Mouse (Mus musculus) fibroblast of lung, adult 2 months (primary cell): ENCODE measurements around the gene Tpm4.
A peak's percentile ranks its signal among the peaks of the same experiment; 100 is the strongest.
"Not testable (repeated sequence)": the region's sequence is repeated elsewhere in the genome, so short reads cannot be mapped to it uniquely, and the experiment has no call there.

ENCODE experiments used
- DNase-seq: peaks from one replicate; pipeline ENCODE4 v3.0.0-alpha.2; 2011; ENCODE audit warnings: low read depth

The Tpm4 gene

DNA sequence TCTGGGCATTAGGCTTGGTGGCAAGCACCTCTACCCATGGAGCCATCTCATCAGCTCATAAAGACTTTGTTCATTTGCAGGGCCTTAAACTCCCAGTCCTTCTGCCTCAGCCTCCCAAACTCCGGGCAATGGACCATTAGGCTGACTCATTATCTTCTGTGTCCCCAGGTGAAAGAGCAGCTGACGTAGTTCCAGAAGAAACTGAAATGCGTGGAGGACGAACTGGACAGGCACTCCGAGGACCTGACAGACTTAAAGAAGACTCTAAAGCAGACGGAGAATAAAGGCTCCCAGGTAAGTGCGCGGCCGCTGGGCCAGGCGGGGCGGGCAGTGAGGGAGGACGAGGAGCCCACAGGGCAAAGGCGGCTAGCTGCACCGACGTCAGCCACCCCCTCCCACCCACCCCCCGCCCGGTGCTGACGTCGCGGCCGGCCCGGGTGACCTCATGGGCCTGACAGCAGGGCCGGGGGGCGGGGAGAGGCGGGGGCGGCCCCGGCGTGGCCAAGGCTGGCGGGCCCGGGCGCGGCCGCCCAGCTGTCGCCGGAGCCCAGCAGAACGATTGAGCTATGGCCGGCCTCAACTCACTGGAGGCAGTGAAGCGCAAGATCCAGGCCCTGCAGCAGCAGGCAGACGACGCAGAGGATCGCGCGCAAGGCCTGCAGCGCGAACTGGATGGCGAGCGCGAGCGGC is at the start of gene Tpm4:
Tpm4 (plus strand) TSS at position 220 of the 690 bp plus-strand sequence.
- DNase-seq, result no peak

DNA sequence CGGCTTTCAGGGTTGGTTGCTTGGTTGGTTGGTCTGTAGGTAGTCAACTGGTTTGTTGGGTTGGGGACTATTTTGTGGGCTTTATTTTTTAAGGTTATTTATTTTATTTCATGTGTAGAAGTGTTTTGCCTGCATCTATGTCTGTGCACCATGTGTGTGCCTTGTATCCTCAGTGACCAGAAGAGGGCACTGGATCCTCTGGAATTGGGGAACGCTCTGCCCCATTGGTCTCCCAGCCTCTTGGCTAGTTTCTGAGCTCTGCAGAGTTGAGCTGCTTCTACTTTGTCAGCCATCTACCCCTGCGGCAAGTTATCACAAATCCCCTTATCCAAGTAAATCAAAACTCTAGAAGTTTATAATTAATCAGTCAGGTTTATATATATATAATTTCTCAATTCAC is 47.2 kb upstream of the Tpm4 start:
- DNase-seq, result not testable (repeated sequence)

DNA sequence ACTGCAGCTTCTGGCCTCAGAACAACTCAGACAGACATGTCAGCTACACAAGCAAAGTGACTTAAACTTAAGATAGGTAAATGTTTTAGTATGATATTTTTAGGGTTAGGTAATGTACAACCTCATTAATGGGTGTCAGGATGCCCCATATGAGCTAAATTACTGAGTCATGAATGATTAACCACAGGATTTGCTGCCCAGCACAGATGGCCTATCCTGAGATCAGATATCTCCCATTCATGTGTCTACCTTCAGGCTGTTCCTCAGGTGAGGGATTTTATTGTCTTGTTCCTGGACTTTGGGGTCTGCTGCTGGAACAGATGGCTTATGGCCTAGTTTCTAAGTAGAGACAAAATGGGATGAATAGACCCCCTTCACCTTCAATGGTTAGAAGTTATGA is 38.1 kb upstream of the Tpm4 start:
- DNase-seq, result not testable (repeated sequence)

DNA sequence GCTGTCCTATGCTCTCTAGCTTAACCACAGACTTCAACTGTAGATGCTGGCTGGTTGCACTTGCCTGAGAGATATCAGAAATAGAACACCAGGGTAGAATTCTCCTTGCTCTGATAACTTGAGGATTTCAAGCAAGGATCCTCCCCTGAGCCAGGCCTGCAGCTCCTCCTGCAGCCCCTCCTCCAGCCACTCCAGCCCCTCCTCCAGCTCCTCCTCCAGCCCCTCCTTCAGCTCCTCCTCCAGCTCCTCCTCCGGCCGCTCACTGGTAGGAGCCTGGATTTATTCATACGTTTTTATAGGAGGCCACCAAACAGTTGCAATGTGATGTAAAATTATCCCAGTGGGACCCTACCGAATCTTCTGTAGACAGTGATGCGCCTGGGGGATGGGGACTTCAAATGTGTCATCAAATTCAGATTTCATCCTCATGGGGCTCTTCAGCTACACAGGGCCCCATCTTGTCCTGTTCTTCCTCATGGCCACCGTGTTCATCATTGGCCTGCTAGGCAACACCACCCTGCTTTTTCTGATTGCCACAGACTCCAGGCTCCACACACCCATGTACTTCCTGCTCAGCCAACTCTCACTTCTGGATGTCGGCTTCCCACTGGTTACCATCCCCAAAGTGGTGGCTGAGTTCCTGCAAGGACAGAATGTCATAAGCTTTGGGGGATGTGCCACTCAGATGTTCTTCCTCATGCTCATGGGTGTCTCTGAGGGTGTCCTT is 35.2 kb upstream of the Tpm4 start:
- not testable (repeated sequence) for DNase-seq

DNA sequence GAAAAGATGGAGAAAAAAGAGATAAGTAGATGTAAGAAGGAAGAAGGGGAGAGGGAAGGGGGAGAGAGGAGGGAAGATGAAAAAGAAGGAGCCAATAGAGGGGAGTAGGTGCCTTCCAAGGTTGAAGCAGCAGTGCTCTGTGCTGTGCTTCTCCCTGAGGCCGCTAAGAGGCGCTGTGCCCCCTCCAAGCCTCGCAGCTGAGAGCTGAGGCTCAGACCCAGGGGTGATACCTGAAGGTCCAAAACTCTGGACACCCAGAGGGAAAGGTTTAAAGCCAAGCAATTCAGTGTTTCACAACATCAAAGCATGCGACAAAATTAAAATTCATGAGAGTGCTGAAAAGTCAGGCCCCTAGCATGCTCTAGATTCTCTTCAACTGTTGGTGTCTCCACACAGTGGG is 29.6 kb upstream of the Tpm4 start:
- no peak for DNase-seq

DNA sequence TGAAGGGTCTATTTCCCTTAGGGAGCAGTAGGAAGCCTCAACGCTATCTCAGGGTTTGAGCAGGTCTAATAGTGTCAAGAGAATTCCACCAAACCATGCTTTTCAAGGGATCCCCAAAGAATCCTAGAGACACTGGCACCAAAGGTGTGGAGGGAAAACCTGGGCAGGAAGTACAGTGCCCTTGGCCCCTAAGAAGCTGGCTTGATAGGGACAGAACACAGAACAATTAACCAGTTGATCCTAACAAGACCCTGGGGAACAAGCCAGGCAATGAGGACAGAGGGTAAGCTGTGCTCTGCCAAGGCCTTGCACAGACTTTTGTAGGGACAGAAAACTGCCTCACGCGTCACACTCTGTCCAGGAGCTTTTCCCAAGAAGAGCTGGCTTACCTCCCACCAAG is 28.0 kb upstream of the Tpm4 start, which contains the start of gene Olfr374:
Olfr374 (plus strand) TSS at position 301 of the 400 bp plus-strand sequence.
- no peak for DNase-seq

DNA sequence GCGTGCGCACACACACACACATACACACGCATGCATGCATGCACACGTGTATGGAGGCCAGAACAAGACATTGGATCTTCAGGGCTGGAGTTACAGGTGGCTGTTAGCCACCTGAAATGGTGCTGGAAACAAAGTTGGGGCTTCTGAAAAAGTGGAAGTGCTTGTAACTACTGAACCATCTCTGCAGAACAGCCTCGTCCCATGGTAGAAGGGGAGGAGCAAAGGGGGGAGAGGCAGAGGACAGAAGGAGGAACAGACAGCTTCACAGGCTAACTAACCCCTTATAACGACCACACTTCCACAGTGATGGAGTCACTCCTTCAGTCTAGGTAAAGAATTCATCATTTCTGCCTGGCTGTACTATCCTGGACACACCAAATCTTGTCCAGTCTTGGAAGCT is 23.9 kb upstream of the Tpm4 start:
- DNase-seq, result no peak

DNA sequence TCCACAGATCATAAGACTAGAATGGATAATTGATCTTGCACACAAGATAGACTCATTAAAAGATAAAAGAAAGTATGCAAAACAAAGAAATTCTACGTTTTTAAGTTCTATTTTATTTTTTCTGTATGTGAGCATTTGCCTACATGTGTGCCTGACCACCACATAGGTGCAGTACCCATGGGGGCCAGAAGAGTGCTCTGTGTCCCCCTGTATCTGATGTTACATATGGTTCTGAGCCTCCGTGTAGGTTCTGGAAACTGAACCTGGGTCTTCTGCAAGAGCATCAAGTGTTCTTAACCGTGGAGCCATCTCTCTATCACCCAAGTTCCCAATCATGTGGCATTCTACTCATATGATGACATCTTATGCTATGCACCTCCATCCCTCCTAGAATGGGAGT is 22.3 kb upstream of the Tpm4 start:
- DNase-seq, result no peak

DNA sequence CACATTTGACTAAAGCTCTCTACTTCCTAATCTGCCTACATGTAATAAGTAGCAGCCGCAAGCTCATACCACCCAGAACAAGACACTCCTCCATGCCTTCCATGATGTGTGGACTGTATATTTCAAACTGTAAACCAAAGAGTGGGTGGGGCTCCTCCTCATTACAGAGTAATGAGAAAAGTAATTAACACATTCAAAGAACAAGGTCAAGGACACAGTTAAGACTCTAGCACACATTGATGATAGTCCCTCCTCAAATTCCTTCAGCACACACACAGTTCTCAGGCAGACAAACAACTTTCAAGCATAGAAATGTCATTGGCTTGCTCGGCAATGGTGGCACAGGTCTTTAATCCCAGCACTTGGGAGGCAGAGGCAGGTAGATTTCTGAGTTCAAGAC is 19.6 kb upstream of the Tpm4 start:
- DNase-seq, result no peak

DNA sequence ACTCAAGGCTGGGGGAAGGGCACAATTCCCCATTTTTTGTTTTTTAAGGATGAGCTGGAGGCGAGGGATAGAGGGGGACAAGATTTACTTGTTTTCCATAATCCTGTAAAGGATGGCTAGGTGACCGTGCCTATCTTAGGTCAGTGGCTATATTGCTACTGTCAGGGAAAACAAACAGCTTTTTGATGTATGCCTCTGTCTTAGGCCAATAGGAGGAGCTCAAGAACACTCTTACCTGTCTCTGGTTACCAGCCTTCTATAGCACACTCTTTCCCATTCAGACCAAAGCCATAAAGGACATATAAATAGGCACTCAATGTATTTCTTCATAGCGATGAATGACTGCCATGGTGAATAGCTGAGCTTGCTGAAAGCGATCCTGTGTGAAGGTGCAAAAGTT is 16.2 kb upstream of the Tpm4 start:
- no peak for DNase-seq

DNA sequence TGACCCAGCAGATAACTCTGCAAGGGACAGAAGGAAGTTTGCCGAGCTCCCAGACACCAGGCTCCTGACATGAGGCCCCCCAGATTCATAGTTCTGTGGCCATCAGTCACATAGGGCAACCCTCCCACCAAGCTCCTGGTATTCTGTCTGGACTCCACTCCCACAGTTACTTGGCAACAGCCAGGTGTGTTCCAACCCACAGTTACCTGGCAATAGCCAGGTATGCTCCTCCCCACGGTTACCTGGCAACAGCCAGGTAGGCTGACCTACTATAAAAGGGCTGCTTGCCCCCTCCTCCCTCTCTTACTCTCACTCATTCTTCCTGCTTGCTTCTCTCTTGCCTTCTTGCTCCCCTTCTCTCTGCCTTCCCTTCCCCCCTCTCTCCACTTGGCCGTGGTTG is 13.3 kb upstream of the Tpm4 start:
- not testable (repeated sequence) for DNase-seq

DNA sequence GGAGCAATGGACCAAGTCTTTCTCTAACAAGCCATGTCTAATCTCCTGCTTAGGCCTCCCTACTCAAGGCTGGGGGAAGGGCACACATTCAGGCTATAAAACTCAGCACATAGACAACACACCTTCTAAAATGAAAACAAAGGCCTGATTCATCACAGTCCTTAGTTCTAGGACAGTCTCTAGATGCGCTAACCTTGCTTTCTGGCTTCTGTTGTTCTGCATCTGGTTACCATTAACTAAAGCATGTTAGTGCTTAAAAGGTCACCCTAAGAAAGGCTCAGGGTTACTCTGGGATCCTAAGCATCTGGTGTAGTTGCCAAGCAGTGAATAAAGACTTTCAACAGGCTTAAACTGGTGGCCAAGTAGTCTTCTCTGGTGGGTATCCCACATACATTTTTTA is 12.8 kb upstream of the Tpm4 start:
- DNase-seq, result no peak

DNA sequence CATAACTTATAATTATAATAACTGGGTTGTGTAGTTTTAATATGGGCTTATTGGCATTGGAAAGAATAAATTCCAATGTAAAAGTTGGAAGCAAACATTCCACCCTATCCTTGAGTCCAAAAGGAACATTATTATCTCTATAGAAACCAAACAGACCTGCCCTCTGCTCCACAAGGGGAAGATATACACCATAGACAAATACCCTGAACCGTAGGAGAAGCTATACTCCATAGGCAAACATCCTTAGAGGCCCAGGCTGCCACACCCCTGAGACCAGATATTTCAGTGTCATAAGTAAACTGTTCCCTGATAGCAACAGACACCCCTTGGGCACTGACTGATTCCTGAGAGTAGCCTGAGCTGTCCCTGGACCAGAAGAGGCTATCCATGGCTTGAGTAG is 6.9 kb upstream of the Tpm4 start:
- no peak for DNase-seq

DNA sequence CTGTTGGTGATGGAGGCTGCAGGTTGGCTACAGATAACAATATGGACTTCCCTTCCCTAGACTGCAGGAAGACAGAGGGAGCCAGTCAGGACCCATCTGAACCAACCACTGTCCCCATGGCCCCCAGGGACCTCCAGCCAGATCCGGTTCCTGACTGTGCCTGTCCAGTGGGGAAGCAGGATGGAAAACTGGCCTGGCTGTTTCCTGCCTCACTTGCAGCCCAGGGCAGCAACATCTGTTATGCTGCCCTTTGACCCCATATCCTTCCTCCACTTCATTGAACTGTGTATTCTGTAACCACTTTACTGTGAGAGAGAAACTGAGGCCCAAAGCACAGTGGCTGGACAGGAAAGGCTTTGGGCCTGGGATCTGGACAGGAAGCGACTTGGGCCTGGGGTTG is 3.5 kb upstream of the Tpm4 start:
- DNase-seq, result no peak

DNA sequence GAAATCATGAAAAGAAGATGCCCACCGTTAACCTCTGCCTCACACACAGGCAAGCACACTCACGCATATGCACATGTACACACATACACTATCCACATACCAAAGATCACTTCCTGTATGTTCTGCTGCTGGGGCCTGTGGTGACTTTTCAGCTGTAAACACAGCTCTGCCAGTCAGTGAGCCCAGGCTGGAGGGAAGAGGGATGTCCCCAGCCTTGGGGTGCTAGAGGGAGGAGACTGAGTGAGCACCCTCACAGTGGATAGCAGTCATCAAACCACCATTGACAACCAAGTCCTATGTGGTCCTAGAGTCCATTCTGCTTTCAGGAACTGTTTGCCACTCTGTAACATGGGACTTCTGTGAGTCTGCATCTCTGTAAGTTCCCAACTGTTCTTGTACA is 2.9 kb upstream of the Tpm4 start:
- no peak for DNase-seq

DNA sequence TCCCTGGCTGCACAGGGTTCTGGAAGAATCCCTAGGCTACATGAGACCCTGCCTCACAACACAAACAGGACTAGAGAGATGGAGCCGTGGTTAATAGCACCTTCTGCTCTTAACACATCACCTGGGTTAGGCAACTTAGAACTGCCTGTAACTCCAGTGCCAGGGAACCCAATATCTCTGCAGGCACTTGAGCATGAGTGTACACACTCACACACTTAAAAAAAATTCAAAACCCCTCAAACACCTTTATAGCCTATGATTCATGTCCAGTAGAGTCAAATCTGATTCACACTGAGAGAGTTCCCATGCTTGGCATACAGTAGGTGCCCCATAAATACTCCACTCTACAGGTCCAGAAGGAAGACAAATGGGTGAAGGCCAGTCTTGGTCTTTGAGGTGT is 2.4 kb upstream of the Tpm4 start:
- DNase-seq, result no peak

DNA sequence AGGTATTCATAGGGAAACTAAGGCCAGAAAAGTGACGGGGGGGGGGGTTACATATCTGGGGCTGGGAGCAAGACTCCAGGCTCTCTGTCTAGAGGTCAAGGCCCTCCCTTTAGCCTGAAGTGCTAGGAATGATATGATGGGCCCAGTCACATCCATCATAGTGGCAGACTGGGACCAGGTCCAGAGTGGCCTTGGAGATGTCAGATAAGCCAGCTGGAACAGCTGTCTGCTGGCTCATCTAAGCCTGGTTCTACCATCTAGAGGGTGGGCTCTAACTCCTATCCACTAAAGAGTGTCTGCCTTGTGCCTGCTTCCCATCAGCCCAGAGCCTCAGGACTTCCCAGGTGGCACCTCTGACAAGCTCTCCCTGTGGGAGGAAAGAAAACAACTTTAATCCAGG is 1.9 kb upstream of the Tpm4 start:
- DNase-seq, result no peak

DNA sequence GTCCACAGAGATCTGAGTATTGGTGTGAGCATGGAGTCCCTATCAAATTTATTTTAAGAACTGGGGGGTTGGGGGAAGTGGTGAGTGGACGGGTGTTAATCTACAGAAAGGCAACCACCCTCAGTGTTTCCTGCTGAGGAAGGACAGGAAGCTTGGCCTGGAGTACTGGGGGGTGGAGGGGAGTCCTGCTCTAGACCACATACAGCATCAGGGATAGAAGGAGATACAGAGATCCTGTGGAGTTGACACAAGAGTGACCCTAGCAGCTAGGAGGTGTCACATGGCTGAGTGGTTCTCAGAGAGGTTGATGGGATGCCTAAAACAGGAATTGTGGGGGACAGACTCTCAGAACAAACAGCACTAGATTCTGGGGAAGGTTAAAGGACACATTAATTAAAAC is 1.3 kb upstream of the Tpm4 start:
- DNase-seq, result no peak

DNA sequence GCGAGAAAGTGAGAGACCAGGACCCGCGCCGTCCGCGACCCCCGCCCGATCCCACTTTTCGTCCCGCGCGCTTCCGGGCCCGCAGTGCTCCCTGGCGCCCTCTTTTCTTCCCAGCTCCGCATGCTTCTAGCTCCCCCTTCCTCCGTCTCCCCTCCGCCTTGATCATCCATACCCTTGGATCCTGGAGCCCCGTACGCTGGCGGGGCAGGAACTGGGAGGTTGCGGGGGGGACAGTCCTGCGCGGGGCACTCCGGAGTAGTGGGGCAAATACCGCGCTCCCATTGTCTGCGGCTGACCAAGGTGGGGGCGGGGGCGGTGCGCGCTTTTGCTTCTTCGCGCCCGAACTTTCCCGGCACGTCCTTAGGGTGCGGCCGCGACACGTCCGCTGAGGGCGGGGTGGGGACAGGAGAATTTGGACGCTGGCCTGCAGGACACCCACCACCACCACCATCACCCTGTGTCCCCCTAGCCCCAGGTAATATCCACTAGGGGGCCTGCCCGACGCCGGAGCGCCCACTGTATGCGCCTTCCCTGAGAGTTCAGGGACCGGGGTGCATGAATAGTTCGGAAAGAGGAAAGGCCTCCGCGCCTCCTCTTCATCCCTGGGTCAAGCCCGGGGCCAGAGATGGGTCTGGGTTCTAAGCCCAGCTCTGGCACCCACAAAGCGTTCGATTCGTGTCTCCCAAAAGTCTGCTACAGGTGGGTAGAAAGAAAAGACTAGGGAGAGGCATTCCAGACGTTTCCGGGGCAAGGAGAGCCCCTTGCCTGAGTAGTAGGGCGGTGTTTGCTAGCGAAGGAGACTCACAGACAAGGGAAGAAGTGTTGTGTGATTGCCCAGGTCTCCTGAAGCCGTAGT is 899 bp downstream of the Tpm4 start:
- no peak for DNase-seq

DNA sequence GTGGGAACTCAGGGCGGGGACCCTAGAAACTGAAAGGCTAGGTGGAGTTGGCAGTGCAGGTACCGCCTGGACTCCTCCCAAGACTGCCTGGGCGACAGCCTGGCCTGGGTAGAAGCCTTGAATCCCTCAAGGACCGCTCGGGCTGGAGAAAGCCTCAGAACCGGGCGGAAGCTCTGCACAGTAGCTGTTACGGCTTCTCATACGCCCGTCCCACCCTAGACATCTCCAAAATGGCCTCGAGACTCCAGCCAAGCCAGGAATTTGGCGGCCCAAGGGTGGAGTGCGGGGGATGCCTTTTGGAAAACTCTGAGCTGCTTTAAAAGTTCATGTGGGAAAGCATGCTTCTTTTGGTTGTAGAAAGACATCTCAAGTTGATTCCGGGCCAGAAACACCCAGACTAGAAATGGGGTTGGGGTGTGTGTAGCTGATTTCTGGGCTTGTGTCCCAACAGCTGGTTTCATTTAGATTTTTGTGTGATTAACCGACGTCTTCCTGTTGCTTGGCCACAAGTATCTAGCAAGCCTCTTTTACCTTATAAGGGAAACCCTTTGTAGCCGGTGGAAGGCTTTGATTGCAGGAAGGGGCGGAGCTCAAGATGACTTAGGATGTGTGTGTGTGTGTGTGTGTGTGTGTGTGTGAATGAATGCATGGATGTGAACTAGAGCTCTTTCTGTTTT is 1.7 kb downstream of the Tpm4 start:
- DNase-seq, result peak; percentile 98

DNA sequence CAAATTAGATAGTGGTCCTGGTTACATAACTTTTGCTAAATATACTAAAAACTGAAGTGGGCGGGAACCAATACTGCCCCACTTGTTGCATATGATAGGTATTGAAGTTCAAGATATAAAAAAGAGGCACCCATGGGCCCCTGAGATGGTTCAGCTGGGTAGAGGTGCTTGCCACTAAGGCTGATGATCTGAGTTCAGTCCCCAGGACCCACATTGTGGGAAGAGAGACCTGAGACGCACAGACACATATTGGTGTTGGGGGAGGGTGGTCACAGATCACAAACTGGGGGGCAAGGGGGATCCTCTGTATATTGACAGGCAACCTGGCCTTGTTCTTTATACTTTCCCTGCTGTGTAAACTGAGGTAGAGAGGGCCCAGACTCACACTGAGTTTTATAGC is 2.7 kb downstream of the Tpm4 start:
- DNase-seq, result no peak

DNA sequence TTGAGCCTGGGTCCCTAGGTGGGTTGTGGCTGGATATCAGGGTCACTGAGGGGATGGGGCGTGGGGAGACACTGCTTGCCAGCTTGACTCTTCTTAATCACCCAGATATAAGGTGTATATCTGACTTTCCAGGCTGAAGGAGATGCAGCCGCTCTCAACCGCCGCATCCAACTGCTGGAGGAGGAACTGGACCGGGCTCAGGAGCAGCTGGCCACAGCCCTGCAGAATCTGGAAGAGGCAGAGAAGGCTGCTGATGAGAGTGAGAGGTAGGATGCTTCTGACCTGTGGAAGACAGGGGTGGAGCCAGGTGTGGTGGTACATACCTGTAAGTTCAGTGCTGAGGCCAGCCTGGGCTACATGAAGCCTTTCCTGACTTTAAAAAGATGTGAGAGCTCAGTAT is 3.7 kb downstream of the Tpm4 start:
- DNase-seq, result no peak
